Mouse (Mus musculus): ENCODE measurements around the gene Sgtb. TPM values are rescaled to one million over a fixed set of nuclear protein-coding genes. Genes with fewer than 3 reads are reported as not detected.

Gene Sgtb
- under 1 TPM in 1 of 2 experiments, not detected in 1; 0.57 TPM for total RNA-seq (2023)

GRCm38 (mm10) chr13:104109288-104109815 is at the start of gene Sgtb, which contains the start of gene Nln:
Gene Sgtb, plus strand, starts transcription at chr13:104109741.
Gene Nln, minus strand, starts transcription at chr13:104109614.

GRCm38 (mm10) chr13:104177796-104178649 is 68.5 kb downstream of the Sgtb start, which contains the start of gene Trappc13:
Gene Trappc13, minus strand, starts transcription at chr13:104178469.

GRCm38 (mm10) chr13:104178650-104179121 is 69.1 kb downstream of the Sgtb start, which contains the start of gene Trim23:
Gene Trim23, plus strand, starts transcription at chr13:104178797.

Other genes starting within 250 kb of the Sgtb start
- 10 to 100 TPM; 62.1 to 67.7 TPM for gene Erbin, start 189.2 kb upstream of the Sgtb start, total RNA-seq (2023)
- 10 to 100 TPM; 14.1 to 17.6 TPM for gene Nln, start 127 bp upstream of the Sgtb start, total RNA-seq (2023)
- 10 to 100 TPM; 19.2 to 19.8 TPM for gene Trappc13, start 68.7 kb downstream of the Sgtb start, total RNA-seq (2023)
- gene Trim23, start 69.1 kb downstream of the Sgtb start, total RNA-seq (2023), result 1 to 10 TPM; 6.9 to 7.1 TPM
- 10 to 100 TPM; 16.7 to 24.5 TPM for gene Cenpk, start 118.9 kb downstream of the Sgtb start, total RNA-seq (2023)
- 10 to 100 TPM; 19.4 to 20.6 TPM for gene Ppwd1, start 119.1 kb downstream of the Sgtb start, total RNA-seq (2023)
- gene Adamts6, start 178.1 kb downstream of the Sgtb start, total RNA-seq (2023), result under 1 TPM; 0.66 to 0.77 TPM

Measured in neutrophil, adult 83 days (primary cell).